Mouse (Mus musculus) neural tube, embryonic 12.5 days (tissue): ENCODE data around the gene Acp5. TPM values are rescaled to one million over a fixed set of nuclear protein-coding genes. Genes with fewer than 3 reads are reported as not detected.

Experiments
- ATAC-seq: fragments of 200-750 bp; cut with Nextera tagmentation; 2 replicates; pipeline ENCODE4 v1.8.0; 2017; ENCODE audit warnings: low read depth, mild to moderate bottlenecking, moderate TSS enrichment, moderate library complexity; ENCODE audit not compliant: low FRiP score
- H3K27ac ChIP-seq: fragments of 300-500 bp; sonication (generic); 2 replicates; pipeline ENCODE4 v1.5.1; 2016
- H3K27me3 ChIP-seq: fragments of 300-500 bp; sonication (generic); replicated peaks from 2 replicates; pipeline ENCODE4 v1.6.1; 2016; ENCODE audit warnings: mild to moderate bottlenecking
- H3K36me3 ChIP-seq: fragments of 300-500 bp; sonication (generic); 2 replicates; pipeline ENCODE4 v1.6.1; 2016; ENCODE audit warnings: mild to moderate bottlenecking
- H3K4me1 ChIP-seq: fragments of 300-500 bp; sonication (generic); 2 replicates; pipeline ENCODE4 v1.6.1; 2016
- H3K4me2 ChIP-seq: fragments of 300-500 bp; sonication (generic); replicated peaks from 2 replicates; pipeline ENCODE4 v1.6.1; 2016; ENCODE audit warnings: mild to moderate bottlenecking
- H3K4me3 ChIP-seq: fragments of 300-500 bp; sonication (generic); 2 replicates; pipeline ENCODE4 v1.5.1; 2016
- H3K9ac ChIP-seq: fragments of 300-500 bp; sonication (generic); 2 replicates; pipeline ENCODE4 v1.6.1; 2016; ENCODE audit warnings: mild to moderate bottlenecking
- H3K9me3 ChIP-seq: fragments of 300-500 bp; sonication (generic); 2 replicates; pipeline ENCODE4 v1.6.1; 2016; ENCODE audit warnings: mild to moderate bottlenecking
- WGBS: fragments of 180-500 bp; shearing (Covaris S2); methylation state at CpG from one replicate; pipeline ENCODE4 v1.1.7; 2016; 5-methylcytosine and 5-hydroxymethylcytosine counted together
- microRNA-seq: library from miRNA; unstranded; fragments of <30 nt; microRNA quantifications from one replicate; pipeline ENCODE4, GENCODE M21; 2017
- polyA plus RNA-seq: library from polyadenylated mRNA; unstranded; fragments of >200 nt; fragmentation: Nextera tagmentation; extraction: Ambion mirVana; gene quantifications from 2 replicates; pipeline ENCODE4 v1.2.1, GENCODE M21; 2016

Acp5 gene
- polyA plus RNA-seq, 1 experiment from 2014 or later: 5.2 TPM

- H3K4me1 ChIP-seq: peaks cover 13% of the 10 kb centered on the region
Measured at GRCm38 (mm10) chr9:22087034-22087618, 48.4 kb downstream of the Acp5 start.

GRCm38 (mm10) chr9:22086012-22086411 lies 49.5 kb downstream of the Acp5 start:
- H3K27ac ChIP-seq: no peak overlapping the region
- 82% methylated on average over 6 of the region's 6 CpGs for WGBS

More at GRCm38 (mm10) chr9:22087034-22087618, 48.4 kb downstream of the Acp5 start:
- Histone ChIP-seq H3K36me3 (no peaks in the 10 kb centered on the region), H3K4me2 (no peak overlapping the region), H3K9ac (no peak overlapping the region), H3K9me3 (no peaks in the 10 kb centered on the region), H3K27me3 (no peaks in the 10 kb centered on the region), H3K4me3 (no peak overlapping the region), H3K27ac (no peak overlapping the region)
- ATAC-seq: no peak
- 90% methylated on average over 2 of the region's 2 CpGs for WGBS

GRCm38 (mm10) chr9:22085022-22085834 lies 50.3 kb downstream of the Acp5 start, which contains the start of gene Ecsit:
Gene Ecsit, minus strand, starts transcription at chr9:22085438.
- Histone ChIP-seq H3K27ac (no peak within 1 kb of the TSS), H3K36me3 (no peaks in the 10 kb centered on the region), H3K9ac (peak within 1 kb of the TSS; percentile 67), H3K4me3 (peak within 1 kb of the TSS; percentile 68), H3K27me3 (no peaks in the 10 kb centered on the region), H3K4me2 (peak within 1 kb of the TSS; percentile 81), H3K4me1 (peaks cover 13% of the 10 kb centered on the region), H3K9me3 (no peaks in the 10 kb centered on the region)
- ATAC-seq: peak; percentile 98
- under 1% methylated on average over 48 of the region's 48 CpGs for WGBS

More at GRCm38 (mm10) chr9:22086012-22086411, 49.5 kb downstream of the Acp5 start:
- Histone ChIP-seq H3K4me1 (peaks cover 13% of the 10 kb centered on the region), H3K9me3 (no peaks in the 10 kb centered on the region), H3K9ac (peak overlapping the region; percentile 67), H3K36me3 (no peaks in the 10 kb centered on the region), H3K4me2 (peak overlapping the region; percentile 81), H3K27me3 (no peaks in the 10 kb centered on the region), H3K4me3 (peak overlapping the region; percentile 68)
- ATAC-seq: no peak

- Histone ChIP-seq H3K4me2 (peak overlapping the region; percentile 81), H3K9ac (peak overlapping the region; percentile 67), H3K36me3 (no peaks in the 10 kb centered on the region), H3K4me3 (peak overlapping the region; percentile 68), H3K9me3 (no peaks in the 10 kb centered on the region), H3K4me1 (peaks cover 13% of the 10 kb centered on the region), H3K27me3 (no peaks in the 10 kb centered on the region), H3K27ac (no peak overlapping the region)
- no peak for ATAC-seq
- WGBS: 44% methylated on average over 4 of the region's 4 CpGs
Measured at GRCm38 (mm10) chr9:22084667-22085021, 50.9 kb downstream of the Acp5 start.

Small RNAs within 50 kb of the gene (microRNA-seq; reads per million reads assigned to microRNA genes)
- not detected for gene Mir7084

Other genes starting within 250 kb of the Acp5 start
- gene Rab3d, start 217.5 kb downstream of the Acp5 start, polyA plus RNA-seq: 19.3 and 21.3 TPM in 2 replicates
- gene Ccdc159, start 208.2 kb downstream of the Acp5 start, polyA plus RNA-seq: 6.4 and 6.6 TPM in 2 replicates
- 36.1 and 42.3 TPM in 2 replicates for gene Tmem205, start 208.2 kb downstream of the Acp5 start, polyA plus RNA-seq
- 53.3 and 56.2 TPM in 2 replicates for gene Plppr2, start 198.7 kb downstream of the Acp5 start, polyA plus RNA-seq
- gene Swsap1, start 180.0 kb downstream of the Acp5 start, polyA plus RNA-seq: 8.1 and 9.7 TPM in 2 replicates
- gene Epor, start 172.2 kb downstream of the Acp5 start, polyA plus RNA-seq: 3.5 and 4.0 TPM in 2 replicates
- gene Rgl3, start 146.3 kb downstream of the Acp5 start, polyA plus RNA-seq: 2.0 and 2.8 TPM in 2 replicates
- 2.7 and 3.6 TPM in 2 replicates for gene Ccdc151, start 133.1 kb downstream of the Acp5 start, polyA plus RNA-seq
- 104 and 109 TPM in 2 replicates for gene Prkcsh, start 132.9 kb downstream of the Acp5 start, polyA plus RNA-seq
- gene Elavl3, start 83.7 kb downstream of the Acp5 start, polyA plus RNA-seq: 73.5 and 77.9 TPM in 2 replicates
- gene Gm49318, start 64.5 kb downstream of the Acp5 start, polyA plus RNA-seq: not detected in 2 replicates
- 19.6 and 20.7 TPM in 2 replicates for gene Zfp653, start 64.3 kb downstream of the Acp5 start, polyA plus RNA-seq
- gene Ecsit, start 50.3 kb downstream of the Acp5 start, polyA plus RNA-seq: 46.7 and 47.3 TPM in 2 replicates
- gene Cnn1, start 36.5 kb downstream of the Acp5 start, polyA plus RNA-seq: 0.39 and 1.4 TPM in 2 replicates
- 171 and 172 TPM in 2 replicates for gene Elof1, start 18.5 kb downstream of the Acp5 start, polyA plus RNA-seq
- gene Pigyl, start 21.1 kb upstream of the Acp5 start, polyA plus RNA-seq: 63.2 and 68.4 TPM in 2 replicates
- 0.13 and 0.33 TPM in 2 replicates for gene Zfp872, start 52.4 kb upstream of the Acp5 start, polyA plus RNA-seq
- 10.6 and 10.8 TPM in 2 replicates for gene Zfp809, start 90.0 kb upstream of the Acp5 start, polyA plus RNA-seq
- gene Zfp599, start 124.2 kb upstream of the Acp5 start, polyA plus RNA-seq: 4.7 and 5.1 TPM in 2 replicates
- gene Zfp810, start 171.9 kb upstream of the Acp5 start, polyA plus RNA-seq: 36.3 and 38.8 TPM in 2 replicates